In genomic region chr8:106138616-106139015, GRCm38 (mm10) we compare ENCODE assay signal across 8 mouse cellular contexts. TPM values are rescaled to one million over a fixed set of nuclear protein-coding genes. Genes with fewer than 3 reads are reported as not detected.
DNase-seq lines count a peak whose midpoint lies in the region; ATAC-seq and TF ChIP-seq lines count a peak whose summit lies in the region.

No protein-coding gene starts in this region.

- peaks cover 35% of the 10 kb centered on the region for H3K4me1 ChIP-seq in heart, embryonic 12.5 days (replicated peaks)
- peaks cover 0 to 19% of the 10 kb centered on the region in 2 experiments; a peak in 2 of 4 replicates for H3K4me1 ChIP-seq in ES-E14 (ENCODE audit: control insufficient read depth in 2 of 2, insufficient read depth in 2 of 2, low read length in 2 of 2, poor library complexity in 1 of 2)
- peaks cover 18% of the 10 kb centered on the region for H3K4me1 ChIP-seq in heart, postnatal 0 days (ENCODE audit: control insufficient read depth, insufficient read depth)

- peaks cover 28% of the 10 kb centered on the region for H3K27me3 ChIP-seq in heart, embryonic 12.5 days (replicated peaks)
- peaks cover 24% of the 10 kb centered on the region for H3K27me3 ChIP-seq in heart, postnatal 0 days (ENCODE audit: control insufficient read depth, insufficient read depth, low read length)

- no peaks in the 10 kb centered on the region for H3K36me3 ChIP-seq in heart, embryonic 12.5 days
- H3K36me3 ChIP-seq in ES-E14 (ENCODE audit: control insufficient read depth, insufficient read depth, low read length, poor library complexity, severe bottlenecking) (peaks cover 3% of the 10 kb centered on the region; the same call in 1 of the 2 replicates), macrophage (ENCODE audit: inconsistent target) (no peaks in the 10 kb centered on the region)
- H3K36me3 ChIP-seq in heart, postnatal 0 days (replicated peaks; ENCODE audit: control insufficient read depth, insufficient read depth, low read length): no peaks in the 10 kb centered on the region

- no peak for DNase-seq in heart, adult 18-20 months
- DNase-seq in ES-E14 (ENCODE audit: low read depth, low spot score): no peak
- no peak for DNase-seq in heart, postnatal 0 days (ENCODE audit: low spot score)
- no peak for DNase-seq in retina, postnatal 1 day
- no peak for DNase-seq in adrenal gland, adult 8-10 months

- no peak for TF ChIP-seq EP300 in heart, postnatal 0 days (IDR thresholded peaks at IDR 0.05; ENCODE audit: low read depth)

- H3K27ac ChIP-seq in heart, embryonic 12.5 days (ENCODE audit: poor library complexity, severe bottlenecking): peak overlapping the region; percentile 58; the same call in 1 of the 2 replicates
- peak overlapping the region; percentile 82; the same call in 1 of the 2 replicates for H3K27ac ChIP-seq in ES-E14 (ENCODE audit: insufficient read depth, low read depth, low read length, poor library complexity, severe bottlenecking)
- peak overlapping the region; percentile 30; the same call in 1 of the 2 replicates for H3K27ac ChIP-seq in heart, postnatal 0 days (ENCODE audit: low read depth)
- peak overlapping the region; percentile 22; the same call in 1 of the 2 replicates for H3K27ac ChIP-seq in macrophage

- peak overlapping the region; percentile 56 for H3K4me3 ChIP-seq in heart, embryonic 12.5 days
- H3K4me3 ChIP-seq in ES-E14 (ENCODE audit: insufficient read depth in 1 of 2, low read depth in 1 of 2, low read length in 2 of 2, poor library complexity in 1 of 2, severe bottlenecking in 1 of 2): peak overlapping the region; percentile 81 to 94
- peak overlapping the region; percentile 67 for H3K4me3 ChIP-seq in heart, postnatal 0 days (ENCODE audit: low read depth, low read length)
- peak overlapping the region; percentile 59 for H3K4me3 ChIP-seq in macrophage (ENCODE audit: inconsistent target)

- no peak for ATAC-seq in heart, embryonic 12.5 days (ENCODE audit: insufficient number of reproducible peaks, low FRiP score)
- ATAC-seq in heart, postnatal 0 days (ENCODE audit: insufficient read depth, low read depth): no peak
- no peak for ATAC-seq in inflammation-experienced regulatory T-cells, adult 6 months

- in situ Hi-C loops in ES-E14 (cut with MboI; ENCODE audit: low sequenced_read_pairs in 2 of 2, unreplicated experiment in 2 of 2): no loop called here

- 8% methylated on average over 7 of the region's 7 CpGs for WGBS in heart, embryonic 12.5 days
- WGBS in heart, postnatal 0 days: 16% methylated on average over 7 of the region's 7 CpGs
- 55% methylated on average over 7 of the region's 7 CpGs for WGBS in macrophage (ENCODE audit: missing documents)

- H3K79me2 ChIP-seq in macrophage (ENCODE audit: inconsistent target): no peaks in the 10 kb centered on the region

- H3K9ac ChIP-seq in heart, embryonic 12.5 days: peak overlapping the region; percentile 71
- H3K9ac ChIP-seq in ES-E14 (ENCODE audit: insufficient read depth, low read depth, low read length, poor library complexity, severe bottlenecking): peak overlapping the region; percentile 83; the same call in 1 of the 2 replicates
- peak overlapping the region; percentile 50 for H3K9ac ChIP-seq in heart, postnatal 0 days (replicated peaks; ENCODE audit: low read depth, low read length)

- no peak for TF ChIP-seq CTCF in heart, postnatal 0 days (IDR thresholded peaks at IDR 0.05; ENCODE audit: low read depth)

- no peaks in the 10 kb centered on the region for H3K9me3 ChIP-seq in heart, embryonic 12.5 days (replicated peaks)
- H3K9me3 ChIP-seq in ES-E14 (ENCODE audit: control insufficient read depth, insufficient read depth, low read depth, low read length): no peaks in the 10 kb centered on the region
- no peaks in the 10 kb centered on the region for H3K9me3 ChIP-seq in heart, postnatal 0 days (replicated peaks; ENCODE audit: control insufficient read depth, low read length)

- H3K4me2 ChIP-seq in heart, embryonic 12.5 days: peak overlapping the region; percentile 97
- peak overlapping the region; percentile 76 for H3K4me2 ChIP-seq in heart, postnatal 0 days (ENCODE audit: low read depth, low read length)

TF ChIP-seq in ES-E14, 5 proteins besides CTCF, POLR2A, EP300 and RAD21:
- no peak for TF ChIP-seq ZC3H11A (IDR thresholded peaks at IDR 0.05; ENCODE audit: borderline replicate concordance, low read depth, low read length)
- TF ChIP-seq MAFK (IDR thresholded peaks at IDR 0.05; ENCODE audit: insufficient read depth, low read depth, low read length): no peak
TF ChIP-seq in ES-E14: peak in this region for 0.

RNA-seq across cellular contexts. Expression of gene Esrp2, which starts 1.8 kb away (rescaled TPM):
- polyA plus RNA-seq in heart, embryonic 12.5 days (2016; fragmentation: Nextera tagmentation; extraction: Ambion mirVana): 0.77 and 0.85 TPM in 2 replicates
- total RNA-seq in heart, adult 18-20 months (2021): 1 to 10 TPM in 1 of 2 experiments, under 1 TPM in 1; 0.35 to 1.4 TPM
- total RNA-seq in ES-E14 (2012; rRNA removed): 12.5 and 20.1 TPM in 2 replicates
- total RNA-seq in heart, postnatal 0 days (2014; rRNA removed; ENCODE audit: low replicate concordance): 9.8 and 10.6 TPM in 2 replicates
- 0.27 and 0.31 TPM in 2 replicates for polyA plus RNA-seq in heart, postnatal 0 days (2015; fragmentation: Nextera tagmentation; extraction: Ambion mirVana)
- not detected for total RNA-seq in macrophage (2018; cell fraction: chromatin; rRNA removed)
- total RNA-seq in macrophage (2018; cell fraction: cytosol; rRNA removed): under 1 TPM in 1 of 26 experiments, not detected in 25; 0.10 TPM
- total RNA-seq in macrophage (2018; cell fraction: nucleus; rRNA removed): not detected
- polyA plus RNA-seq in macrophage (2018): not detected in 3 replicates
- polyA plus RNA-seq in inflammation-experienced regulatory T-cells, adult 6 months (2017; shearing (Covaris generic)): under 1 TPM in 2 of 3 experiments, not detected in 1; 0.20 to 0.64 TPM
- total RNA-seq in adrenal gland, adult 8-10 months (2022): 1 to 10 TPM; 2.7 to 5.6 (median 4.7) TPM

RNA-seq across cellular contexts. Expression of gene Pla2g15, which starts 11.6 kb away (rescaled TPM):
- 10.5 and 11.4 TPM in 2 replicates for polyA plus RNA-seq in heart, embryonic 12.5 days (2016; fragmentation: Nextera tagmentation; extraction: Ambion mirVana)
- total RNA-seq in heart, adult 18-20 months (2021): 1 to 10 TPM; 6.7 to 7.9 TPM
- total RNA-seq in ES-E14 (2012; rRNA removed): 26.0 and 38.8 TPM in 2 replicates
- total RNA-seq in heart, postnatal 0 days (2014; rRNA removed; ENCODE audit: low replicate concordance): 4.5 and 4.7 TPM in 2 replicates
- polyA plus RNA-seq in heart, postnatal 0 days (2015; fragmentation: Nextera tagmentation; extraction: Ambion mirVana): 5.0 and 5.4 TPM in 2 replicates
- 10 to 100 TPM in 23 of 26 experiments, 1 to 10 TPM in 3; 6.3 to 91.3 (median 35.9) TPM for total RNA-seq in macrophage (2018; cell fraction: chromatin; rRNA removed)
- total RNA-seq in macrophage (2018; cell fraction: cytosol; rRNA removed): 100 to 1,000 TPM in 25 of 26 experiments, 10 to 100 TPM in 1; 99.8 to 275 (median 173) TPM
- 100 to 1,000 TPM in 25 of 26 experiments, 10 to 100 TPM in 1; 43.3 to 265 (median 215) TPM for total RNA-seq in macrophage (2018; cell fraction: nucleus; rRNA removed)
- polyA plus RNA-seq in macrophage (2018): 132 to 176 TPM (median 135 TPM) in 3 replicates
- 1 to 10 TPM; 4.5 to 6.2 (median 4.7) TPM for polyA plus RNA-seq in inflammation-experienced regulatory T-cells, adult 6 months (2017; shearing (Covaris generic))
- 10 to 100 TPM; 31.7 to 39.8 (median 35.4) TPM for total RNA-seq in adrenal gland, adult 8-10 months (2022)

RNA-seq across cellular contexts. Expression of gene Slc7a6, which starts 30.0 kb away (rescaled TPM):
- polyA plus RNA-seq in heart, embryonic 12.5 days (2016; fragmentation: Nextera tagmentation; extraction: Ambion mirVana): 35.4 and 36.5 TPM in 2 replicates
- total RNA-seq in heart, adult 18-20 months (2021): 10 to 100 TPM in 1 of 2 experiments, 1 to 10 TPM in 1; 8.8 to 11.5 TPM
- total RNA-seq in ES-E14 (2012; rRNA removed): 44.2 and 46.2 TPM in 2 replicates
- 15.6 and 18.6 TPM in 2 replicates for total RNA-seq in heart, postnatal 0 days (2014; rRNA removed; ENCODE audit: low replicate concordance)
- polyA plus RNA-seq in heart, postnatal 0 days (2015; fragmentation: Nextera tagmentation; extraction: Ambion mirVana): 15.4 and 18.2 TPM in 2 replicates
- total RNA-seq in macrophage (2018; cell fraction: chromatin; rRNA removed): 10 to 100 TPM in 13 of 26 experiments, 1 to 10 TPM in 13; 4.6 to 16.6 (median 9.9) TPM
- total RNA-seq in macrophage (2018; cell fraction: cytosol; rRNA removed): 1 to 10 TPM; 3.3 to 5.8 (median 4.6) TPM
- 10 to 100 TPM in 13 of 26 experiments, 1 to 10 TPM in 13; 3.4 to 26.8 (median 9.7) TPM for total RNA-seq in macrophage (2018; cell fraction: nucleus; rRNA removed)
- polyA plus RNA-seq in macrophage (2018): 4.4 to 10.2 TPM (median 4.9 TPM) in 3 replicates
- polyA plus RNA-seq in inflammation-experienced regulatory T-cells, adult 6 months (2017; shearing (Covaris generic)): 10 to 100 TPM; 21.0 to 35.6 (median 33.1) TPM
- 10 to 100 TPM; 16.9 to 22.5 (median 21.0) TPM for total RNA-seq in adrenal gland, adult 8-10 months (2022)

Comparison
In these comparisons a context has a peak if more than half of its experiments do, and no peak if none do; other contexts are left out.
1. H3K27ac ChIP-seq: peak in every context shown above with its lines; median percentile 82 in ES-E14; 58 in heart, embryonic 12.5 days; 30 in heart, postnatal 0 days; 22 in macrophage.